Mouse (Mus musculus): ENCODE data around the gene Smok3a. TPM values are rescaled to one million over a fixed set of nuclear protein-coding genes. Genes with fewer than 3 reads are reported as not detected.

Gene Smok3a
- polyA plus RNA-seq, 1 experiment, result not detected

Other genes starting within 250 kb of the Smok3a start
- gene Ppp1r35, start 242.4 kb upstream of the Smok3a start, polyA plus RNA-seq (2012; rRNA removed), result 31.2 and 34.9 TPM in 2 replicates
- gene Mepce, start 233.6 kb upstream of the Smok3a start, polyA plus RNA-seq (2012; rRNA removed), result 33.7 and 40.1 TPM in 2 replicates
- gene Zcwpw1, start 233.5 kb upstream of the Smok3a start, polyA plus RNA-seq (2012; rRNA removed), result 0.48 and 0.84 TPM in 2 replicates
- gene Pilra, start 185.0 kb upstream of the Smok3a start, polyA plus RNA-seq (2012; rRNA removed), result 9.9 and 12.5 TPM in 2 replicates
- 6.6 and 8.9 TPM in 2 replicates for gene Pilrb1, start 163.2 kb upstream of the Smok3a start, polyA plus RNA-seq (2012; rRNA removed)
- 7.5 and 11.9 TPM in 2 replicates for gene Pilrb2, start 149.4 kb upstream of the Smok3a start, polyA plus RNA-seq (2012; rRNA removed)
- 23.5 and 51.9 TPM in 2 replicates for gene Cyp3a13, start 99.6 kb upstream of the Smok3a start, polyA plus RNA-seq (2012; rRNA removed)
- 0.11 and 0.16 TPM in 2 replicates for gene Gjc3, start 58.2 kb upstream of the Smok3a start, polyA plus RNA-seq (2012; rRNA removed)
- gene Azgp1, start 39.7 kb upstream of the Smok3a start, polyA plus RNA-seq (2012; rRNA removed), result 0.17 TPM in 1 of 2 replicates, not detected in the other
- gene Smok3b, start 168 bp downstream of the Smok3a start, polyA plus RNA-seq (2012; rRNA removed), result not detected in 2 replicates
- gene Smok3c, start 31.9 kb downstream of the Smok3a start, polyA plus RNA-seq (2012; rRNA removed), result not detected in 2 replicates
- gene Zkscan1, start 63.8 kb downstream of the Smok3a start, polyA plus RNA-seq (2012; rRNA removed), result 2.9 and 5.3 TPM in 2 replicates
- 7.2 and 7.5 TPM in 2 replicates for gene Zscan21, start 95.6 kb downstream of the Smok3a start, polyA plus RNA-seq (2012; rRNA removed)
- 3.0 TPM in 2 replicates for gene Zfp113, start 134.5 kb downstream of the Smok3a start, polyA plus RNA-seq (2012; rRNA removed)
- gene Cops6, start 139.8 kb downstream of the Smok3a start, polyA plus RNA-seq (2012; rRNA removed), result 97.2 and 105 TPM in 2 replicates
- 22.3 and 34.3 TPM in 2 replicates for gene Ap4m1, start 150.7 kb downstream of the Smok3a start, polyA plus RNA-seq (2012; rRNA removed)
- gene Mcm7, start 151.2 kb downstream of the Smok3a start, polyA plus RNA-seq (2012; rRNA removed), result 42.6 and 44.5 TPM in 2 replicates
- 41.6 and 47.7 TPM in 2 replicates for gene Taf6, start 166.2 kb downstream of the Smok3a start, polyA plus RNA-seq (2012; rRNA removed)
- gene Cnpy4, start 166.2 kb downstream of the Smok3a start, polyA plus RNA-seq (2012; rRNA removed), result 4.0 and 4.2 TPM in 2 replicates
- 2.5 TPM in 2 replicates for gene Mblac1, start 173.1 kb downstream of the Smok3a start, polyA plus RNA-seq (2012; rRNA removed)
- 1.1 and 2.3 TPM in 2 replicates for gene Nxpe5, start 204.6 kb downstream of the Smok3a start, polyA plus RNA-seq (2012; rRNA removed)
- gene Lamtor4, start 234.2 kb downstream of the Smok3a start, polyA plus RNA-seq (2012; rRNA removed), result 180 and 194 TPM in 2 replicates
- gene BC037034, start 242.8 kb downstream of the Smok3a start, polyA plus RNA-seq (2012; rRNA removed), result 45.9 and 55.6 TPM in 2 replicates